Mouse (Mus musculus) heart, embryonic 16.5 days (tissue): Measurements from ENCODE around the gene Stard3. TPM values are rescaled to one million over a fixed set of nuclear protein-coding genes. Genes with fewer than 3 reads are reported as not detected.
A peak's percentile ranks its signal among the peaks of the same experiment; 100 is the strongest.

Source experiments
- ATAC-seq: fragments of 200-750 bp; cut with Nextera tagmentation; replicated peaks from 2 replicates; pipeline ENCODE4 v1.8.0; 2017; ENCODE audit warnings: moderate number of reproducible peaks; ENCODE audit not compliant: insufficient read depth, low FRiP score; ENCODE audit errors: extremely low read depth
- H3K27ac ChIP-seq: fragments of 300-500 bp; sonication (generic); 2 replicates; pipeline ENCODE4 v1.5.1; 2014; ENCODE audit warnings: mild to moderate bottlenecking, low read length, control low read depth, moderate library complexity
- H3K27me3 ChIP-seq: fragments of 300-500 bp; sonication (generic); 2 replicates; pipeline ENCODE4 v1.6.1; 2014; ENCODE audit warnings: low read length, mixed read lengths; ENCODE audit not compliant: control insufficient read depth, insufficient read depth
- H3K36me3 ChIP-seq: fragments of 300-500 bp; sonication (generic); 2 replicates; pipeline ENCODE4 v1.6.1; 2014; ENCODE audit not compliant: control insufficient read depth, insufficient read depth
- H3K4me1 ChIP-seq: fragments of 300-500 bp; sonication (generic); 2 replicates; pipeline ENCODE4 v1.6.1; 2014; ENCODE audit warnings: low read length, mixed read lengths; ENCODE audit not compliant: control insufficient read depth, insufficient read depth
- H3K4me2 ChIP-seq: fragments of 300-500 bp; sonication (generic); 2 replicates; pipeline ENCODE4 v1.6.1; 2014; ENCODE audit warnings: low read depth, mild to moderate bottlenecking, control low read depth, low read length
- H3K4me3 ChIP-seq: fragments of 300-500 bp; sonication (generic); 2 replicates; pipeline ENCODE4 v1.5.1; 2014; ENCODE audit warnings: mild to moderate bottlenecking, control low read depth, low read length
- H3K9ac ChIP-seq: fragments of 300-500 bp; sonication (generic); 2 replicates; pipeline ENCODE4 v1.6.1; 2014; ENCODE audit warnings: low read length, control low read depth
- H3K9me3 ChIP-seq: fragments of 300-500 bp; sonication (generic); replicated peaks from 2 replicates; pipeline ENCODE4 v1.6.1; 2016; ENCODE audit warnings: low read length; ENCODE audit not compliant: control insufficient read depth
- whole genome bisulfite sequencing: fragments of 180-500 bp; shearing (Covaris S2); extraction: QIAGEN DNeasy Blood & Tissue Kit; methylation state at CpG from one replicate; pipeline ENCODE4 v1.1.7; 2014; 5-methylcytosine and 5-hydroxymethylcytosine counted together
- polyA plus RNA-seq: library from polyadenylated mRNA; unstranded; fragments of >200 nt; fragmentation: Nextera tagmentation; extraction: Ambion mirVana; gene quantifications from 2 replicates; pipeline ENCODE4 v1.2.1, GENCODE M21; 2015

Gene Stard3
- polyA plus RNA-seq, 1 experiment from 2014 or later = 43.0 TPM

DNA sequence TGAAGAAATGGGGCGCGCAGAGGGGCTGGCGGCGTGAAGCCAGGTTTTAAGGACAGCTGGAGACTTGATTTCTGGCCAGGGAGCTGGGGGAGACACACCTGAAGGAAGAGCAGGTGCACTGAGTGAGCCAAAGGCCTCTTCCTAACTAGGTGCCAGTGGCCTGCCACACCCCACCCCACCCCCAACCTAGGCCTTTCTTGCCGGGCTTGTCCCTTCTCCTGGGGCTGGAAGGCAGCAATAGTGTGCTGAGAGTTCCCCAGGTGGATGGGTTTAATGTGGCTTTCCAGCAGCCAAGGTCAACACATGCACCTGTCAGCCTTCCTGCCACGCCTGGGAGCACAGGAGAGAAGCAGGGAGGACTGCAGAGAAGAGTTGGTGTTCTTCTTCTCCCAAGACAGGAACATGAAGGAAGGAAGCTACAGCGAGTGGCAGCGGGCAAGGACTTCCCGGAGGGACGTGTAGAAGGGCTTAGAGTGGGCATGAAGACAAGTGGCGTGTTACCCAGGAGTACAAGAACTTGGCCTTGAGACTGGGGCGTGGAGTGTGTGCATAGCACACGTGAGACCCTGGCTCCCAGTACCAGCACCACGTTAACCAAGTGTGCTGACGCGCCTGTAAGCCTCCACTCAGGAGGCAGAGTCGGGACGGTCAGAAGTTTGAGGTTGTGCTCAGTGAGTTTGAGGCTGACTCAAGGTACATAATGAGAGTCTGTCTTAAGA is 5.7 kb upstream of the Stard3 start:
- H3K9ac ChIP-seq = no peak overlapping the region
- H3K9me3 ChIP-seq = no peaks in the 10 kb centered on the region
- H3K4me2 ChIP-seq = no peak overlapping the region
- H3K27ac ChIP-seq = no peak overlapping the region
- ATAC-seq = no peak
- 78% methylated on average over 18 of the region's 18 CpGs for WGBS
- no peak overlapping the region for H3K4me3 ChIP-seq
- H3K36me3 ChIP-seq = no peaks in the 10 kb centered on the region
- H3K4me1 ChIP-seq = peaks cover 26% of the 10 kb centered on the region
- peaks cover 43% of the 10 kb centered on the region for H3K27me3 ChIP-seq

DNA sequence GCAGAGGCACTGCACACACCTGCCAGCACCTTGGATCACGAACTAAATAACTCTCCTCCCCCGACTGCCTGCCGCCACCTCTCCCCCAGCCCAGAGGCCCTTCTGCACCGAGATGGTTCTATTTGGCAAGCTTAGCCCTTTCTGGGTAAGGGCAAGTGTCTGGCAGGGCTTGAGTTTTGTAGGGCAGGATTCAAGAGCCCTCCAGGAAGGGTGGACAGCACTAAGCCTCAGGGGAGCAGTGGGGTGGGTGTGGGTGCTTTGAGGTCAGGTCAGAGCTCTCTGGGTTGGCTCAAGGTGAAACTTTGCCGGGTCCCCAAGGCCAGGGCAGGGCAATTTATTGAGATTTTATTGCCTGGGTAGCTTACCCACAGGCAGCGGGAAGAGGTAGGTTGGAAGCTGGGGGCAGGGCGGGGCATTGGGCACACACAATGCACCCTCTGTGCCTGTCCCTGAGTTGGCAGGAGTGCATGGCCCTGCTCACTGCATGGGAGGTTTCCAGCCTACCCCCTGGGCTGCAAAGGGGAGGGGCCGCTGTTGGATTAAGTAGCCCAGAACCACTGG is 4.4 kb upstream of the Stard3 start:
- Histone ChIP-seq H3K9me3 (no peaks in the 10 kb centered on the region), H3K9ac (no peak overlapping the region), H3K4me2 (no peak overlapping the region), H3K36me3 (no peaks in the 10 kb centered on the region), H3K4me1 (peaks cover 27% of the 10 kb centered on the region), H3K27ac (no peak overlapping the region), H3K4me3 (no peak overlapping the region), H3K27me3 (peaks cover 41% of the 10 kb centered on the region)
- no peak for ATAC-seq
- WGBS = 45% methylated on average over 8 of the region's 8 CpGs

DNA sequence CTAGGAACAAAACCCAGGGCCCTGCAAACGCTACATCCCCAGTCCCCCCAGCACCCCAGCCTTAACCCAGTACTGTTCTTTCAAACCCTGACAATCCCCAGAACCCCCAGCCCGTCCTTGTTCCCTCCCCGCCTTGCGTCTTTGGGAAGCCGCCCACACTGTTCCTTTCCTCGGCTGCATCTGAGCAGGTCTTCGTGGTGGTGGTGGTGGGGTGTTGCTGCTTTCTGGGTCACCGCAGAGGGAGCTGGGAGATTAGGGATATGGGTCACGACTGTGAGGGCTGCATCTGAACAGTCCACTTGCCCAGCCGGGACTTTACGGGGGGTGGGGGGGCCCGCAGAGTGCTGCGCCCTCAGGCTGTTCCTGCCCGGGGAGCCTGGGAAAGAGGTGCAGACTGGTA is 3.7 kb upstream of the Stard3 start:
- WGBS = 74% methylated on average over 14 of the region's 14 CpGs
- no peak overlapping the region for H3K4me3 ChIP-seq
- peaks cover 36% of the 10 kb centered on the region for H3K27me3 ChIP-seq

DNA sequence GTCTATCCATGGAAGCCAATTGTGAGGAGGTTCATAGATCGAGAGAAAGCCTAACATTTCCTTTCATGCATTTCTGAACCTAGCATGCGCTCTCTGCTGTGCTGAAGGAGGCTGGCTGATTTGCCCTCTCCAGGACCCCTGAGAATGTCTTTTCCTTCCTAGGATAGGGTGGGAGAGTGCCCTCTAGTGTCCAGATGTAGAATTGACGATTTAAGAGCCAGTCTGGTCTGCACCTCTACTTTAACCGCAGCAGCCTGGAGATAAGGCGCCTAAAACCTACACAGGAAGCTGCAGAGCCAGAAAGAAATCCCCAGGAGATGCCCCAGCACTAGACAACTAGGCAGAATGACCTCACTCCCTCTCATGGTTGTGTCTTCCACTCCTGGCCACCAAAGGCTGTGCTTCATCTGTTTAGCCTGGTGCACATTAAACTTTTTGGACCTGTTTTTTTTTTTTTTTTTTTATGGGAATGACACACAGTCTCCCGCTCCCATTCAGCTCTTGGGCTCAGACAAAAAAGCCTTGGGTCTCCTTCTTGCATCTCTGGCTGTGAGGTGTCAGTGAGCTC is 2.4 kb upstream of the Stard3 start:
- Histone ChIP-seq H3K4me2 (no peak overlapping the region), H3K27ac (no peak overlapping the region), H3K4me3 (no peak overlapping the region), H3K9me3 (no peaks in the 10 kb centered on the region), H3K27me3 (peaks cover 22% of the 10 kb centered on the region), H3K9ac (no peak overlapping the region), H3K36me3 (no peaks in the 10 kb centered on the region), H3K4me1 (peaks cover 26% of the 10 kb centered on the region)
- whole genome bisulfite sequencing = 7% methylated on average over 6 of the region's 6 CpGs
- no peak for ATAC-seq

More for the DNA sequence above, 3.7 kb upstream of the Stard3 start:
- Histone ChIP-seq H3K4me2 (no peak overlapping the region), H3K36me3 (no peaks in the 10 kb centered on the region), H3K9ac (no peak overlapping the region), H3K27ac (no peak overlapping the region), H3K9me3 (no peaks in the 10 kb centered on the region), H3K4me1 (peaks cover 31% of the 10 kb centered on the region)
- ATAC-seq = no peak

DNA sequence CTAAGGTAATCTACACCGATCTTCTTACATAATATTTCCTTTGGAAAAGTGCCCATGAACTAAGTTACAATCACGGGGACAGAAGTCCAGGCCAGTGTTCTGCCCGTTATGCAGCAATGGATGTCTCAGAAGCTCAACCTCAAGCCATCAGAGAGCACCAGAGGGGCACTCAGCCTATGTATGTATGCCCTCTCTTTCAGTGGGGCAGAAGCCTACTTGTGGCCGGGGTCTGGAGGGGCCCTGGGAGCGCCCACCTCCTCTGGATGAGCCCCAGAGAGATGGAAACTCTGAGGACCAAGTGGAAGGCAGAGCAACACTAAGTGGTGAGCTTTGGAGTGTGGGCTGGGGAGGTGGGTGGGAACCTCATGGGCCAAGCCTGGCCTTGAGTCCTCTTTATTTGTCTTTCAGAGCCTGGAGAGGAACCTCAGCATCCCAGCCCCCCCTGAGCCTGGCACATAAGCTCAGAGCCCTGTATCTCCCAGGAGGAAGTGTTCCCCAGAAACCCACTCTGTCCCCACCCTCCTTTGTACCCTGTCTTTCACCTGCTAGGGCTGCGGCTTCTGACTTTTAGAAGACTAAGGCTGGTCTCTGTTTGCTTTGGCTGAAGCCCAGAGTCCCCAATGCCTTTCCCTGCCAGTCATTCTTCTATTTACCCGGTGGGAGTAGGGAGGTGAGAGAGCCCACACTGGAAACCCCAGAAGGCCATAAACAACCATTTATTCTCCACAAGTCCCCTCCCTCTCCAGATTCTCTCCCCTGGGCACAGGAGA is 1.4 kb upstream of the Stard3 start:
- Histone ChIP-seq H3K4me3 (no peak overlapping the region), H3K27ac (peak overlapping the region; percentile 91), H3K4me2 (peak overlapping the region; percentile 83; the same call in 1 of the 2 replicates), H3K9ac (no peak overlapping the region; the same call in 1 of the 2 replicates), H3K4me1 (peaks cover 26% of the 10 kb centered on the region), H3K27me3 (peaks cover 15% of the 10 kb centered on the region), H3K36me3 (no peaks in the 10 kb centered on the region), H3K9me3 (no peaks in the 10 kb centered on the region)
- no peak for ATAC-seq
- 71% methylated on average over 7 of the region's 7 CpGs for WGBS

DNA sequence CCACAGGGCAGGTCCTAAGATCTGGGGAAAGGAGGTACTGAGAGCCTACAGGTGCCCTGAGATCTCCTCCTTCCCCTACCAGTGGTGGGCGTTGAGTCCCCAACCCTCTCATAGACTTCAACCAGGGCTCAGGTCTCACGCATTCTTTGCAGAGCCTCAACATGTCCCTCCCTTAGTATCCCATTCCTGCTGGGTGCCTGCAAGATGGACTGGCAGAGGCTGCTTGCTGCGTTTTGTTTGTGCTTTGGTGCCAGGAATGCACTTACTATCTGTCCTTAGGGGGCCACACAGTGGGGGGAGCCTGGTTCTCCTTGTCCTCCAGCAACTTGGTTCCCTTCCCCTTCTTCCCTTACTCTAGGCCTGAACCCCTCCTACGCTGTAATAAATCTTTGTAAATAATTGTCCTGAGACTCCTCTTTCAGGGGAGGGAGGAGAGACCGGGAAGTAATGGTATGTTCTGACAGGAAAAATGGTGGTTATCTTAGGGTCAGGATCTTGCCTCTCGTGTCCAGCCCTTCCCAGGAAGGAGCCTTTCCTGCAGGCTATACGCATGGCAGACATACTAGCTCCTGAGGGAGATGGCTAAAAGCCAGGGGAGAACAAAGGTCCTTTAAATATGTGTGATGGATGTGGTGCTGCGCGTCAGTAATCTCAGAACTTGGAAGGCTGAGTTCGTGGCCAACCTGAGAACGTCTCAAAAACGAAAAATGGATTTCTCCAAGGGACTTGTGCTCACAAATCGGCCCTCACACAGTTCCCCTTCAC is 590 bp upstream of the Stard3 start:
- peak overlapping the region; percentile 77 for H3K9ac ChIP-seq
- H3K27me3 ChIP-seq = peaks cover 11% of the 10 kb centered on the region
- H3K4me1 ChIP-seq = peaks cover 26% of the 10 kb centered on the region
- H3K4me3 ChIP-seq = peak overlapping the region; percentile 77
- no peak for ATAC-seq
- no peaks in the 10 kb centered on the region for H3K36me3 ChIP-seq
- peak overlapping the region; percentile 83 for H3K4me2 ChIP-seq
- H3K27ac ChIP-seq = peak overlapping the region; percentile 91
- H3K9me3 ChIP-seq = no peaks in the 10 kb centered on the region
- WGBS = 11% methylated on average over 13 of the region's 13 CpGs

DNA sequence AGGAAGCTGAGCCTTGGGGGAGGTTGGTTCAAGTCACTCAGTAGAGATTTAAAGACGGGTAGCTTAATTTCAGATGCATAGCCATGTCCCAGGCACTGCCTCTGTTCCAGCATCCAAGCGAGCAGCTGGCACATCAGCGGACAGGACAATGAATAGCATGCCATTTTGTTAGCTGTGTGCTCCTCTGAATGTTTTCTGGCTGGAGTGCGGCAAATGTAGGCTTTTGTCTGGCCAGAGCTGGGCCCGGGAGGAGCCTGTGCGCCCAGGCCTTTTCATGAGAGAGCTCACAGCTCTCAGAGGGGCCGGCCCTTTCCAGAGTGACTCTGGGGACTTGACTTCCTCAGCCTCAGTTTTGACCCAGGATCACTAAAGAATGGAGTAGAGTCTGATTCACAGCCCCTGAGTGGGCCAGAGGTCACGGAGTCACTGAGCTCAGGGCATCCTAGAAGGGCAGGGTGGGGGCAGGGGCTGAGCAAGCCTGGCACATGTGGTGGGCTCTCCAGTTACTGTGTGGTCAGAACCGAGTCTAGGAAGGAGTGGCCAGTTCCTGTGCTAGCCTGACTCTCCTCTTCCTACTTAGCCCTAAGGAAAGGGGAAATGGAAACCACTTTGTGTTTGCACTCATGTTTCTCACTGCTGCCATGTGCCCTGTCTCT is 2.8 kb downstream of the Stard3 start:
- peak overlapping the region; percentile 6; the same call in 1 of the 2 replicates for H3K9ac ChIP-seq

DNA sequence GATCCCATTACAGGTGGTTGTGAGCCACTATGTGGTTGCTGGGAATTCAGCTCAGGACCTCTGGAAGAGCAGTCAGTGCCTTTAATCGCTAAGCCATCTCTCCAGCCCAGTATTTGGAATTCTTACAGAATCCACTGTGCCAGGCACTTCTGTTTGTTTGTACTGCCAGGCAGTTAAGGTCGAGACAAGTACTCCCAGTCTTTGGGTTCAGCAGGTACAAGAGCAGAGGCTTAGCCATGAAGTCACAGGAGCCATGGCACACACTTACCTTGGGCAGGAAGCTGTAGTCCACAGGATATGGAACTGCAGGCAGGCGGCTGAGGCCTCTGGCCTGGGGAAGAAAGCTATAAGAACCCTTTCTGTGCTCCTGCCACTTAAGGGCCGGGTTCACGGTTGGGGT is 5.6 kb downstream of the Stard3 start:
- Histone ChIP-seq H3K9ac (no peak overlapping the region), H3K27ac (no peak overlapping the region), H3K36me3 (no peaks in the 10 kb centered on the region), H3K4me2 (no peak overlapping the region), H3K27me3 (no peaks in the 10 kb centered on the region), H3K4me3 (no peak overlapping the region), H3K4me1 (peaks cover 36% of the 10 kb centered on the region), H3K9me3 (no peaks in the 10 kb centered on the region)
- 77% methylated on average over 5 of the region's 5 CpGs for WGBS
- ATAC-seq = no peak

More for the DNA sequence above, 2.8 kb downstream of the Stard3 start:
- H3K4me2 ChIP-seq = no peak overlapping the region
- WGBS = 71% methylated on average over 9 of the region's 9 CpGs
- no peak for ATAC-seq
- H3K4me1 ChIP-seq = peaks cover 25% of the 10 kb centered on the region
- H3K9me3 ChIP-seq = no peaks in the 10 kb centered on the region
- peak overlapping the region; percentile 8; the same call in 1 of the 2 replicates for H3K27ac ChIP-seq
- H3K36me3 ChIP-seq = no peaks in the 10 kb centered on the region
- no peak overlapping the region for H3K4me3 ChIP-seq
- H3K27me3 ChIP-seq = no peaks in the 10 kb centered on the region
